Mouse (Mus musculus) CH12.LX (cell line): ENCODE measurements around the gene Olfr693. TPM values are rescaled to one million over a fixed set of nuclear protein-coding genes. Genes with fewer than 3 reads are reported as not detected.
"Not testable (repeated sequence)": the region's sequence is repeated elsewhere in the genome, so short reads cannot be mapped to it uniquely, and the experiment has no call there.

Source experiments
- DNase-seq: peaks from one replicate; pipeline ENCODE4 v3.0.0-alpha.2; 2013; ENCODE audit errors: extremely low read depth
- H3K27ac ChIP-seq: 2 replicates; pipeline ENCODE4 v1.5.1; 2012; ENCODE audit warnings: low read depth, mild to moderate bottlenecking, control low read depth, moderate library complexity; ENCODE audit not compliant: insufficient read depth
- H3K27me3 ChIP-seq: replicated peaks from 2 replicates; pipeline ENCODE3; 2012; ENCODE audit warnings: inconsistent platforms
- H3K36me3 ChIP-seq, 2 experiments: replicated peaks in 1 of 2; 2 replicates each; pipeline versions ENCODE3 to v1.6.1; 2012; ENCODE audit warnings: inconsistent platforms in 1 of 2, low read length in 1 of 2, mild to moderate bottlenecking in 1 of 2, mixed read lengths in 1 of 2, moderate library complexity in 1 of 2; ENCODE audit not compliant: control insufficient read depth in 1 of 2, insufficient read depth in 1 of 2
- H3K4me1 ChIP-seq, 2 experiments: 2 replicates each; pipeline ENCODE4 v1.6.1; 2012; ENCODE audit warnings: inconsistent platforms in 1 of 2, moderate library complexity in 1 of 2; ENCODE audit not compliant: insufficient read depth in 2 of 2, control insufficient read depth in 1 of 2
- H3K4me2 ChIP-seq: 2 replicates; pipeline ENCODE4 v1.6.1; 2012; ENCODE audit warnings: low read depth, mild to moderate bottlenecking, control low read depth; ENCODE audit not compliant: poor library complexity, insufficient read depth, severe bottlenecking
- H3K4me3 ChIP-seq, 3 experiments: fragments of 150-350 bp in 1 of 3; sonication (generic) in 1 of 3; replicated peaks in 1 of 3; 2 replicates each; pipeline versions ENCODE3 to v1.5.1; 2011 to 2012; ENCODE audit warnings: low read depth in 2 of 3, low read length in 2 of 3, mild to moderate bottlenecking in 2 of 3, moderate library complexity in 2 of 3, control low read depth in 1 of 3, improper control_type of control experiment in 1 of 3, inconsistent platforms in 1 of 3, mixed read lengths in 1 of 3; ENCODE audit not compliant: poor library complexity in 1 of 3
- H3K79me2 ChIP-seq: replicated peaks from 2 replicates; pipeline ENCODE4 v1.6.1; 2012; ENCODE audit warnings: mild to moderate bottlenecking, moderate library complexity; ENCODE audit not compliant: control insufficient read depth, poor library complexity, insufficient read depth, severe bottlenecking; ENCODE audit errors: extremely low read depth
- H3K9ac ChIP-seq: 2 replicates; pipeline ENCODE4 v1.6.1; 2012; ENCODE audit warnings: low read depth, mild to moderate bottlenecking, control low read depth, moderate library complexity; ENCODE audit not compliant: insufficient read depth
- H3K9me3 ChIP-seq: replicated peaks from 2 replicates; pipeline ENCODE3; 2012; ENCODE audit warnings: low read length, inconsistent platforms, mixed read lengths
- BHLHE40 ChIP-seq: IDR thresholded peaks from 2 replicates; pipeline ENCODE4 v1.6.1; 2011; ENCODE audit warnings: mild to moderate bottlenecking, low read depth, low read length, improper control_type of control experiment
- CHD1 ChIP-seq: IDR thresholded peaks from 2 replicates; pipeline ENCODE4 v1.6.1; 2012; ENCODE audit warnings: low read depth, low read length, improper control_type of control experiment, inconsistent platforms
- CHD2 ChIP-seq: IDR thresholded peaks from 2 replicates; pipeline ENCODE4 v1.6.1; 2011; ENCODE audit warnings: low read length, improper control_type of control experiment
- CTCF ChIP-seq, 2 experiments: IDR thresholded peaks in 1 of 2; conservative IDR thresholded peaks in 1 of 2; 2 replicates each; pipeline ENCODE4 v1.5.1; 2011 to 2012; ENCODE audit warnings: low read depth in 2 of 2, low read length in 2 of 2, improper control_type of control experiment in 1 of 2, inconsistent platforms in 1 of 2, mild to moderate bottlenecking in 1 of 2, moderate library complexity in 1 of 2
- E2F4 ChIP-seq: IDR thresholded peaks from 2 replicates; pipeline ENCODE4 v1.6.1; 2011; ENCODE audit warnings: low read depth, low read length, improper control_type of control experiment; ENCODE audit not compliant: insufficient replicate concordance
- EP300 ChIP-seq: IDR thresholded peaks from 2 replicates; pipeline ENCODE4 v1.6.1; 2011; ENCODE audit warnings: low read length, improper control_type of control experiment
- ETS1 ChIP-seq: conservative IDR thresholded peaks from 2 replicates; pipeline ENCODE4 v1.6.1; 2012; ENCODE audit warnings: low read depth, mild to moderate bottlenecking, inconsistent platforms, low read length, improper control_type of control experiment, moderate library complexity
- HCFC1 ChIP-seq: IDR thresholded peaks from 2 replicates; pipeline ENCODE4 v1.6.1; 2012; ENCODE audit warnings: low read depth, mild to moderate bottlenecking, inconsistent platforms, low read length, improper control_type of control experiment
- IRF4 ChIP-seq: IDR thresholded peaks from 2 replicates; pipeline ENCODE4 v1.6.1; 2014; ENCODE audit warnings: low read depth, mild to moderate bottlenecking, inconsistent platforms, low read length, improper control_type of control experiment
- JUN ChIP-seq: IDR thresholded peaks from 2 replicates; pipeline ENCODE4 v1.6.1; 2011; ENCODE audit warnings: low read depth, mild to moderate bottlenecking, low read length, improper control_type of control experiment, moderate library complexity; ENCODE audit not compliant: insufficient read depth
- JUND ChIP-seq: conservative IDR thresholded peaks from 2 replicates; pipeline ENCODE4 v1.6.1; 2011; ENCODE audit warnings: low read depth, low read length, improper control_type of control experiment
- MAFK ChIP-seq: IDR thresholded peaks from 2 replicates; pipeline ENCODE4 v1.6.1; 2011; ENCODE audit warnings: low read length, improper control_type of control experiment; ENCODE audit not compliant: insufficient replicate concordance
- MAX ChIP-seq: IDR thresholded peaks from 2 replicates; pipeline ENCODE4 v1.6.1; 2011; ENCODE audit warnings: low read length, improper control_type of control experiment
- MEF2A ChIP-seq: IDR thresholded peaks from 2 replicates; pipeline ENCODE4 v1.6.1; 2014; ENCODE audit warnings: low read depth, mild to moderate bottlenecking, inconsistent platforms, low read length, improper control_type of control experiment, borderline replicate concordance
- MXI1 ChIP-seq: IDR thresholded peaks from 2 replicates; pipeline ENCODE4 v1.6.1; 2011; ENCODE audit warnings: mild to moderate bottlenecking, low read depth, low read length, improper control_type of control experiment
- MYC ChIP-seq: IDR thresholded peaks from 2 replicates; pipeline ENCODE4 v1.6.1; 2011; ENCODE audit warnings: low read depth, mild to moderate bottlenecking, improper control_type of control experiment, low read length
- NELFE ChIP-seq: IDR thresholded peaks from 2 replicates; pipeline ENCODE4 v1.6.1; 2011; ENCODE audit warnings: low read depth, low read length, improper control_type of control experiment
- NRF1 ChIP-seq: IDR thresholded peaks from 2 replicates; pipeline ENCODE4 v1.6.1; 2014; ENCODE audit warnings: low read depth, mild to moderate bottlenecking, inconsistent platforms, low read length, improper control_type of control experiment, moderate library complexity
- POLR2A ChIP-seq: IDR thresholded peaks from 2 replicates; pipeline ENCODE4 v1.6.1; 2011; ENCODE audit warnings: low read depth, mild to moderate bottlenecking, improper control_type of control experiment, low read length
- RAD21 ChIP-seq: IDR thresholded peaks from 2 replicates; pipeline ENCODE4 v1.6.1; 2011; ENCODE audit warnings: low read depth, mild to moderate bottlenecking, low read length, improper control_type of control experiment, moderate library complexity
- SMC3 ChIP-seq: IDR thresholded peaks from 2 replicates; pipeline ENCODE4 v1.6.1; 2011; ENCODE audit warnings: low read depth, low read length, improper control_type of control experiment
- TCF12 ChIP-seq: IDR thresholded peaks from 2 replicates; pipeline ENCODE4 v1.6.1; 2014; ENCODE audit warnings: low read depth, mild to moderate bottlenecking, inconsistent platforms, low read length, improper control_type of control experiment
- UBTF ChIP-seq: IDR thresholded peaks from 2 replicates; pipeline ENCODE4 v1.6.1; 2012; ENCODE audit warnings: low read depth, mild to moderate bottlenecking, inconsistent platforms, low read length, improper control_type of control experiment, moderate library complexity
- USF2 ChIP-seq: conservative IDR thresholded peaks from 2 replicates; pipeline ENCODE4 v1.6.1; 2011; ENCODE audit warnings: low read depth, low read length, improper control_type of control experiment
- ZC3H11A ChIP-seq: IDR thresholded peaks from 2 replicates; pipeline ENCODE4 v1.6.1; 2012; ENCODE audit warnings: low read depth, mild to moderate bottlenecking, inconsistent platforms, low read length, improper control_type of control experiment
- ZMIZ1 ChIP-seq: IDR thresholded peaks from 2 replicates; pipeline ENCODE4 v1.6.1; 2012; ENCODE audit warnings: low read depth, mild to moderate bottlenecking, inconsistent platforms, low read length, improper control_type of control experiment
- ZNF384 ChIP-seq: IDR thresholded peaks from 2 replicates; pipeline ENCODE4 v1.6.1; 2012; ENCODE audit warnings: low read depth, low read length, improper control_type of control experiment, inconsistent platforms
- dilution Hi-C: fragments of 300-500 bp; cut with MboI; formaldehyde crosslinking; loops from 2 replicates; pipeline ENCODE4 v1.14.3; 2020; ENCODE audit warnings: low sequenced_read_pairs; ENCODE audit not compliant: extremely low pct_unique_long_range_greater_than_20kb, extremely low pct_ligation_motif_present
- in situ Hi-C: fragments of 300-500 bp; cut with MboI; formaldehyde crosslinking; loops from 3 replicates; pipeline ENCODE4 v1.14.3; 2019; ENCODE audit warnings: low sequenced_read_pairs, low pct_ligation_motif_present, low pct_unique_long_range_greater_than_20kb, mixed read lengths
- polyA plus RNA-seq: library from polyadenylated mRNA; unstranded; fragments of >175 nt; gene quantifications from 2 replicates; pipeline ENCODE4 v1.2.1, GENCODE M21; 2012; ENCODE audit warnings: low read depth; ENCODE audit not compliant: insufficient read length
- total RNA-seq, 2 experiments: library from RNA; depleted of rRNA; stranded (reverse); fragments of 300-350 nt in 1 of 2; fragments of >200 nt in 1 of 2; gene quantifications; 2 replicates each; pipeline ENCODE4 v1.2.3; 2012 to 2014

The Olfr693 gene
- total RNA-seq (2012; rRNA removed) (not detected in 2 replicates), total RNA-seq (2014; rRNA removed) (not detected in 2 replicates), polyA plus RNA-seq (not detected in 2 replicates)

- TF ChIP-seq MYC: no peak
- no peak for TF ChIP-seq IRF4
- no peak for TF ChIP-seq RAD21
- no peak for TF ChIP-seq MAFK
- no peak for TF ChIP-seq NRF1
- TF ChIP-seq MXI1: no peak
- no peak for TF ChIP-seq CTCF (conservative IDR thresholded peaks at IDR 0.05 in 1 of 2, IDR thresholded peaks at IDR 0.05 in 1 of 2; ENCODE audit: low read depth in 2 of 2, low read length in 2 of 2)
- no peak for TF ChIP-seq MEF2A
- TF ChIP-seq TCF12: no peak
- no peak for TF ChIP-seq ZNF384
- TF ChIP-seq ZC3H11A: no peak
- no peak for TF ChIP-seq E2F4
- no peak for TF ChIP-seq BHLHE40
- Histone ChIP-seq H3K27me3 (no peaks in the 10 kb centered on the region), H3K79me2 (no peaks in the 10 kb centered on the region), H3K9ac (no peak within 1 kb of the TSS), H3K27ac (no peak within 1 kb of the TSS), H3K4me3 (no peak within 1 kb of the TSS), H3K4me2 (no peak within 1 kb of the TSS), H3K4me1 (no peaks in the 10 kb centered on the region), H3K9me3 (no peaks in the 10 kb centered on the region), H3K36me3 (no peaks in the 10 kb centered on the region)
- dilution Hi-C loops: no loop called here
- no peak for DNase-seq
- in situ Hi-C loops: no loop called here
These were observed at the start of gene Olfr693 for GRCm38 (mm10) chr7:106680484-106680883. Gene Olfr693 (minus strand): TSS chr7:106680584.

GRCm38 (mm10) chr7:106725654-106726053, 45.3 kb upstream of the Olfr693 start:
- H3K9ac ChIP-seq, DNase-seq, H3K9me3 ChIP-seq, in situ Hi-C loops, dilution Hi-C loops, H3K36me3 ChIP-seq, H3K4me2 ChIP-seq, H3K27me3 ChIP-seq, H3K79me2 ChIP-seq, H3K4me1 ChIP-seq, H3K4me3 ChIP-seq, H3K27ac ChIP-seq: not testable (repeated sequence)

GRCm38 (mm10) chr7:106716296-106716695, 35.9 kb upstream of the Olfr693 start, which contains the start of gene Olfr695:
Gene Olfr695 (minus strand): TSS chr7:106716396.
- dilution Hi-C loops: no loop called here
- TF ChIP-seq UBTF (no peak), HCFC1 (no peak), MAFK (no peak), SMC3 (no peak), JUND (no peak), CHD2 (no peak), MYC (no peak), EP300 (no peak), CHD1 (no peak), CTCF (conservative IDR thresholded peaks at IDR 0.05 in 1 of 2, IDR thresholded peaks at IDR 0.05 in 1 of 2; ENCODE audit: low read depth in 2 of 2, low read length in 2 of 2) (no peak), JUN (no peak), ZMIZ1 (no peak), NELFE (no peak), TCF12 (no peak), POLR2A (no peak), ZC3H11A (no peak), MAX (no peak), USF2 (no peak), ETS1 (no peak)
- TF ChIP-seq, all 38 proteins: peak for 0
- in situ Hi-C loops: no loop called here

More at GRCm38 (mm10) chr7:106716296-106716695, 35.9 kb upstream of the Olfr693 start, which contains the start of gene Olfr695:
- H3K27ac ChIP-seq: no peak within 1 kb of the TSS
- H3K36me3 ChIP-seq: no peaks in the 10 kb centered on the region
- H3K9me3 ChIP-seq: no peaks in the 10 kb centered on the region
- no peaks in the 10 kb centered on the region for H3K27me3 ChIP-seq
- H3K79me2 ChIP-seq: no peaks in the 10 kb centered on the region
- H3K4me1 ChIP-seq: no peaks in the 10 kb centered on the region
- no peak within 1 kb of the TSS for H3K4me2 ChIP-seq
- no peak for DNase-seq
- H3K9ac ChIP-seq: no peak within 1 kb of the TSS
- H3K4me3 ChIP-seq: no peak within 1 kb of the TSS
